In the genomic region with DNA sequence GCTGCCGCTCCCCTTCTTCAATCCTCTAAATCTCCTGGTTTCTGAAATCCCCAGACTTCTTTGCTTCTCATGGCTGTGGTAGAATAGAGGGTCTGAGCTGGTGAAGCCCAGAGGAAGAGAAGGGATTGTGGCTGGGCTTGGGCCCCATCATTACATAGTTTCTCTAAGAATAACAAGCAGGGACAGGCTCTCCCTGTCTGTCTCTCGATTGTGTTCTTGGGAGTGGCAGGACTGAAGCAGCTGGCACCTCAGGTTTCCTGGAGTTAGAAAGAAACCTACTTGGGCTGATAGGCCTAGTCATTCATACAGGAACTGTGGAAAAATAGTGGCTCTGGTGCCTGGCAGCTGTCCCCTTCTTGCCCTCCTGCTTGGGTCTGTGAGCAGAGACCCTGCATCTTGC, we compare ENCODE assay signal across 13 mouse cellular contexts. TPM values are rescaled to one million over a fixed set of nuclear protein-coding genes. Genes with fewer than 3 reads are reported as not detected.
"Had no signal": no experiment of that assay in that cellular context is flagged by ENCODE, and none has a peak within 500 bp of the region (broad histone marks: within the 10 kb centered on the region; RNA-seq: fewer than 3 reads in every experiment).

No protein-coding gene starts in this region.

- H3K4me2 ChIP-seq: liver, embryonic 15.5 days; midbrain, embryonic 12.5 days had no signal

- H3K4me1 ChIP-seq: liver, embryonic 15.5 days; megakaryocyte, embryonic 14.5 days; midbrain, embryonic 12.5 days had no signal

- ATAC-seq: lung, postnatal 0 days; midbrain, embryonic 16.5 days had no signal

- DNase-seq: kidney, adult 18-20 months; kidney, postnatal 14 days; left cerebral cortex, postnatal 4 days; lung, adult 2 months; right cerebral cortex, postnatal 14 days; thymus, adult 2 months; thymus, postnatal 36 days had no signal

- H3K9ac ChIP-seq: liver, embryonic 15.5 days; midbrain, embryonic 12.5 days had no signal

- H3K4me3 ChIP-seq: liver, embryonic 15.5 days; megakaryocyte, embryonic 14.5 days; midbrain, embryonic 12.5 days had no signal

- H3K9me3 ChIP-seq: liver, embryonic 15.5 days; megakaryocyte, embryonic 14.5 days; midbrain, embryonic 12.5 days had no signal

- H3K36me3 ChIP-seq: liver, embryonic 15.5 days; midbrain, embryonic 12.5 days had no signal

- H3K27me3 ChIP-seq: liver, embryonic 15.5 days; midbrain, embryonic 12.5 days had no signal

- H3K27ac ChIP-seq: liver, embryonic 15.5 days; macrophage; midbrain, embryonic 12.5 days had no signal

RNA-seq across cellular contexts. Expression of gene Adamts17, which starts 51.9 kb away (rescaled TPM):
- polyA plus RNA-seq: macrophage had no signal
